Mouse (Mus musculus): ENCODE measurements around the gene Gm4756. TPM values are rescaled to one million over a fixed set of nuclear protein-coding genes. Genes with fewer than 3 reads are reported as not detected.
A peak's percentile ranks its signal among the peaks of the same experiment; 100 is the strongest.
"Not testable (repeated sequence)": the region's sequence is repeated elsewhere in the genome, so short reads cannot be mapped to it uniquely, and the experiment has no call there.

Gm4756 gene
- not detected in 2 replicates for polyA plus RNA-seq (2015; fragmentation: Nextera tagmentation; extraction: Ambion mirVana)

DNA sequence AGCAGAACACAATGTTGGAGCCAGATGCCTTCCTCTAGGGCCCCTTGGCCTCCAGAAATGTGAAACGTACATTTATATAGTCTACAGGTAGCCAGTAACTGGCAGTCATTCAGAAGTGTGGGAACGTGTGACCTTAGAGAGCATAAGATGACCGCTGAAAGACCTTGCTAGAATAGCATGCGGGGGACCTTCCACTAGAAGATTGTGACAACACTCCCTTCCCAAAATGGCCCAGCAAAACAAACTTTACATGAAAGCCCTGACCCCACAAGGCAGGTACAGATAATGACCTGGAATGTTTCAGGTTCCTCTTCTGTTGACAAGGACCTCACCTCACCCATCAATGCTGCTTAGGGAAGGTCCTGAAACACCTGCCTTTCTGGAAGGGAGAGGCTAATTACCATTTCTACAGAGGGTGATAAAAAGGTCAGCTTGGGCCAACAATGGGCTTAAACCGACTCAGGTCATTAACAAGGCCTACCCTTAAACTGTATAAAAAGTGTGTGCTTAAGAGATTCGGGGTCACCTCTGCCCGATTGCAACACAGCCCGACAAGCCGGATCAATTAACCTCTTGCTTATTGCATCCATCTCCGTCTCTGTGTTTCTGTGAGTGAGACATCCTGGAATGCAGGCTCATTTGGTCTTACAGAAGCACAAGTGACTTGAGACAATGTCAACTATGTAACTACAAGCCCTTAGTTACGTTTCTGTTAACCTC, at the start of gene Gm4756:
Gene Gm4756 (minus strand): TSS at position 51 of the 720 bp plus-strand sequence.
- no peaks in the 10 kb centered on the region for H3K27me3 ChIP-seq (ENCODE audit: control insufficient read depth, insufficient read depth, low read depth, low read length)
- no peak within 1 kb of the TSS for H3K9ac ChIP-seq (ENCODE audit: low read length)
- WGBS = 66% methylated on average over 11 of the region's 11 CpGs
- no peak for ATAC-seq (ENCODE audit: low read depth)
- no peak within 1 kb of the TSS for H3K4me2 ChIP-seq (ENCODE audit: low read depth, low read length)
- H3K9me3 ChIP-seq (ENCODE audit: control insufficient read depth, low read length) = no peaks in the 10 kb centered on the region
- H3K27ac ChIP-seq (ENCODE audit: low read length) = no peak within 1 kb of the TSS
- H3K4me1 ChIP-seq (replicated peaks; ENCODE audit: control insufficient read depth, insufficient read depth, low read length) = no peaks in the 10 kb centered on the region
- H3K36me3 ChIP-seq (ENCODE audit: control insufficient read depth, insufficient read depth, low read length) = peaks cover 2% of the 10 kb centered on the region
- H3K4me3 ChIP-seq (ENCODE audit: low read length) = no peak within 1 kb of the TSS

DNA sequence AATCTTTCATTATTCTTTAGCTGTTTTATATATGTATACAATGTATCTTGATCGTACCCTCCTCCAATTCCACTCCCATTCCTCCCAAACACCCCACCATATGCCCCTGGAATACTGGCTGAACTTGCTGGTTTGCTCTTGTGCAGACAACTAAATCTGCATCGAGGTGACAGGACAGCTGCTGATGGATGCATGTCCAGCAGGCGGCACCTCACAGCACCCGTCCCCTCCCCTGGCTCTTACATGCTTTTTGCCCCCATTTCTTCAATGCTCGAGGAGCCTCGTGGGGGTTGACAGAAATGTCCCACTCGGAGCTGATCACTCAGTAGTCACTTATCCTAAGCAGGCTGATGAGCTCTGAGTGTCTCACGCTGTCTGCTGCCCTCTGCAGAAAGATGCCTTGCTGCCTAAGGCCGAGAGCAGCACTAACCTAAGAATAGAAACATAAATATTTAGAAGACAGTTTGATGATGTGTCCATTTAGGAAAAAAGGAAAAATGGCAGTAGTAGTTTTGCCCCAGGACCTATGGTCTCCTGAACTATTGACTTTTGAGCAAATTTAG, 45.5 kb upstream of the Gm4756 start:
- no peak overlapping the region for H3K9ac ChIP-seq (ENCODE audit: low read length)
- H3K9me3 ChIP-seq (ENCODE audit: control insufficient read depth, low read length) = no peaks in the 10 kb centered on the region
- ATAC-seq (ENCODE audit: low read depth) = peak; percentile 69

DNA sequence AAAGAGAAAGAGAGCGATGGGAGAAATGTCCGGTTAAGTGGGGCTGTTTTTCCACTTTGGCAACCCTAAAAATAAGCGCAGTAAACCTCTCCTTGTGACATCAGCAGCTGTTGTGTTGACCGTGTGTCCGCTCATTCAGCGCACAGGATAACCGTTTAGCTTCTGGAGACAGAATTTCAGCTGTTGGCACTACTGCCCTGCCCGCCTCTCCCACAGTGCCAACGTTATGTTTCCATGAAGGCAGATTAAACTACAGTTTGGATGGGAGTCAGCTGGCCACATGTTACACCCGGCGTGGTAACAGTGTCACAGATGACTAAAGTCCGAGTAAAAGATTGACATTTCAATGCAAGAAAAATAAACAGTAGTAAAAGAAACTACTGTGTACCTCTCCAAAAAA, 45.0 kb upstream of the Gm4756 start:
- no peaks in the 10 kb centered on the region for H3K27me3 ChIP-seq (ENCODE audit: control insufficient read depth, insufficient read depth, low read depth, low read length)
- H3K36me3 ChIP-seq (ENCODE audit: control insufficient read depth, insufficient read depth, low read length) = no peaks in the 10 kb centered on the region
- no peak for ATAC-seq (ENCODE audit: low read depth)
- no peak overlapping the region for H3K4me2 ChIP-seq (ENCODE audit: low read depth, low read length)
- H3K4me1 ChIP-seq (replicated peaks; ENCODE audit: control insufficient read depth, insufficient read depth, low read length) = 0 out of 2 replicates have a peak, but pooled peaks cover 3% of the 10 kb centered on the region
- no peak overlapping the region for H3K9ac ChIP-seq (ENCODE audit: low read length)
- no peaks in the 10 kb centered on the region for H3K9me3 ChIP-seq (ENCODE audit: control insufficient read depth, low read length)
- H3K4me3 ChIP-seq (ENCODE audit: low read length) = no peak overlapping the region
- H3K27ac ChIP-seq (ENCODE audit: low read length) = no peak overlapping the region
- 54% methylated on average over 12 of the region's 12 CpGs for WGBS

More for the DNA sequence above, 45.5 kb upstream of the Gm4756 start:
- Histone ChIP-seq H3K36me3 (ENCODE audit: control insufficient read depth, insufficient read depth, low read length) (no peaks in the 10 kb centered on the region), H3K4me1 (replicated peaks; ENCODE audit: control insufficient read depth, insufficient read depth, low read length) (0 out of 2 replicates have a peak, but pooled peaks cover 3% of the 10 kb centered on the region), H3K4me3 (ENCODE audit: low read length) (no peak overlapping the region), H3K4me2 (ENCODE audit: low read depth, low read length) (peak overlapping the region; percentile 38; the same call in 1 of the 2 replicates), H3K27me3 (ENCODE audit: control insufficient read depth, insufficient read depth, low read depth, low read length) (no peaks in the 10 kb centered on the region), H3K27ac (ENCODE audit: low read length) (no peak overlapping the region)
- WGBS = 24% methylated on average over 9 of the region's 9 CpGs

DNA sequence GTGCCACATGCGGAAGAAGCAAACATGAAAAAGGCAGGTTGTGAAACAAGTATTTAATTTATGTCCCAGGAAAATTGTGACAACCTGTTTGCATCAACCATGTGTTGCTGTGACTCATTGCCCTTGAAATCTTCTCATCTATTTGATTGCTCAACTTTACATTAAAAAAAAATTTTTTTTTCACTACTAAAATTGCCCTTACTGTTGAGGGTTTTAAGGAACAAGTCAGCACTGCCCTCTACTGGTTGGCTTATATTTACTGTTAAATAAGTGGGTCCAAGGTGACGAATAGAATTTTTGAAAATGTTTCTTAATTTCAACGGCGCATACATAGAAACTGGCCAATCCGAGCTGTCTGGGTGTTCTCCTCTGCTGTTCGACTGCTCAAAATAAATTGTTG, 44.4 kb upstream of the Gm4756 start:
- no peaks in the 10 kb centered on the region for H3K9me3 ChIP-seq (ENCODE audit: control insufficient read depth, low read length)
- H3K4me1 ChIP-seq (replicated peaks; ENCODE audit: control insufficient read depth, insufficient read depth, low read length) = 0 out of 2 replicates have a peak, but pooled peaks cover 3% of the 10 kb centered on the region
- H3K4me2 ChIP-seq (ENCODE audit: low read depth, low read length) = no peak overlapping the region
- no peak overlapping the region for H3K9ac ChIP-seq (ENCODE audit: low read length)
- ATAC-seq (ENCODE audit: low read depth) = peak; percentile 28; the same call in 1 of the 2 replicates
- no peaks in the 10 kb centered on the region for H3K36me3 ChIP-seq (ENCODE audit: control insufficient read depth, insufficient read depth, low read length)
- no peak overlapping the region for H3K27ac ChIP-seq (ENCODE audit: low read length)
- no peak overlapping the region for H3K4me3 ChIP-seq (ENCODE audit: low read length)
- H3K27me3 ChIP-seq (ENCODE audit: control insufficient read depth, insufficient read depth, low read depth, low read length) = no peaks in the 10 kb centered on the region
- WGBS = 30% methylated on average over 6 of the region's 6 CpGs

DNA sequence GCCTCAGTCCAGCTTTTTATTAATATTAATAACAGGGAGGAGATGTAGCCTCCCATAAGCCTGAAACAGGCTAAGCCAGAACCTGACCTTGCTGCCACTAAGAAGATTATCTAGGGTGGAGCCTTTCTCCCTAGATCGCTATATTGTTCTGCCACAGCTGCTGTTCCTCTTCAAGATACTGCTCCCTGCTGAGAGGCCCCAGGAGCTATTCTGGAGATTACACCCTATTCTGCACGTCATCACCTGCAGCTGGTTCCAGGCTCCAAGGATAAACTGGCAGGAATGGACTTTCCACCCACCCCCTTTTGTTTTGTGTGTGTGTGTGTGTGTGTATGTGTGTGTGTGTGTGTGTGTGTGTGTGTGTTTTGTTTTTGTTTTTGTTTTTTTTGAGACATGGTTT, 38.8 kb upstream of the Gm4756 start:
- not testable (repeated sequence) for H3K4me1 ChIP-seq (replicated peaks; ENCODE audit: control insufficient read depth, insufficient read depth, low read length); H3K4me2 ChIP-seq (ENCODE audit: low read depth, low read length); H3K27me3 ChIP-seq (ENCODE audit: control insufficient read depth, insufficient read depth, low read depth, low read length); H3K4me3 ChIP-seq (ENCODE audit: low read length); H3K36me3 ChIP-seq (ENCODE audit: control insufficient read depth, insufficient read depth, low read length); H3K27ac ChIP-seq (ENCODE audit: low read length); H3K9ac ChIP-seq (ENCODE audit: low read length); ATAC-seq (ENCODE audit: low read depth); H3K9me3 ChIP-seq (ENCODE audit: control insufficient read depth, low read length)
- WGBS = 56% methylated on average over 2 of the region's 2 CpGs

DNA sequence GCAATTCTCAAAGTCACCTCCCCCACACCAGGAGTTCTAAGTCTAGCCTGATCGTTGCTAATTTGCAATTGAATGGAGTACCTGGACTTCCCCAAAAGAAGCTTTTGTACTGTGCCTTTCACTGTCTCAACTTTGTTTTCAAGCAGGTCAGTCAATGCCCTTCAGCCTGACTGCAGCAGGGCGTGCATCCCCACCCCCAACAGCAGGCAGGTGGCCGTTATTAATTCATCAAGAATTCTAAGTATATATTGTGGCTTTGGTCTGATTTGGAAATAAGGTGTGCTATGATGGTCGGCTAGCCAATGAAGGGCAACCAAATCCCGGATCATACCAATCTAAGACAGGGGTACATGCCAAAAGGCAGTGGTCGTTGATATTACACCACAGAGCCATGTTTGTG, 38.3 kb upstream of the Gm4756 start:
- ATAC-seq (ENCODE audit: low read depth); H3K27ac ChIP-seq (ENCODE audit: low read length): not testable (repeated sequence)

DNA sequence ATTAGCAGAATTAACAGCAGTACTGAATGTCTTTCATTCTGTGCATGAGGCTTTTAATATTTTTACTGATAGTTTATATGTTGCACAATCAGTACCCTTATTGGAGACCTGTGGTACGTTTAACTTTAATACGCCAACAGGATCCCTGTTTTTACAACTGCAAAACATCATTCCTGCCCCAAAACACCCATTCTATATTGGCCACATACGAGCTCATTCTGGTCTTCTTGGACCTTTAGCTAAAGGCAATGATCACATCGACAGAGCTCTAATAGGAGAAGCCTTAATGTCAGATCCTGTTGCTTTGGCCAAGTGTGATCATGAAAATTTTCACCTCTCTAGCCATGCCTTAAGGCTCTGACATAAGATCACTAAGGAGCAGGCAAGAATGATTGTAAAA, 37.1 kb upstream of the Gm4756 start:
- 70% methylated on average over 4 of the region's 4 CpGs for WGBS
- not testable (repeated sequence) for H3K27me3 ChIP-seq (ENCODE audit: control insufficient read depth, insufficient read depth, low read depth, low read length); H3K36me3 ChIP-seq (ENCODE audit: control insufficient read depth, insufficient read depth, low read length); H3K9ac ChIP-seq (ENCODE audit: low read length); H3K4me3 ChIP-seq (ENCODE audit: low read length); H3K9me3 ChIP-seq (ENCODE audit: control insufficient read depth, low read length); H3K4me2 ChIP-seq (ENCODE audit: low read depth, low read length); ATAC-seq (ENCODE audit: low read depth); H3K27ac ChIP-seq (ENCODE audit: low read length); H3K4me1 ChIP-seq (replicated peaks; ENCODE audit: control insufficient read depth, insufficient read depth, low read length)

More for the DNA sequence above, 38.3 kb upstream of the Gm4756 start:
- H3K4me1 ChIP-seq (replicated peaks; ENCODE audit: control insufficient read depth, insufficient read depth, low read length); H3K9ac ChIP-seq (ENCODE audit: low read length); H3K27me3 ChIP-seq (ENCODE audit: control insufficient read depth, insufficient read depth, low read depth, low read length); H3K4me2 ChIP-seq (ENCODE audit: low read depth, low read length); H3K4me3 ChIP-seq (ENCODE audit: low read length); H3K36me3 ChIP-seq (ENCODE audit: control insufficient read depth, insufficient read depth, low read length); H3K9me3 ChIP-seq (ENCODE audit: control insufficient read depth, low read length): not testable (repeated sequence)
- 49% methylated on average over 6 of the region's 6 CpGs for WGBS

DNA sequence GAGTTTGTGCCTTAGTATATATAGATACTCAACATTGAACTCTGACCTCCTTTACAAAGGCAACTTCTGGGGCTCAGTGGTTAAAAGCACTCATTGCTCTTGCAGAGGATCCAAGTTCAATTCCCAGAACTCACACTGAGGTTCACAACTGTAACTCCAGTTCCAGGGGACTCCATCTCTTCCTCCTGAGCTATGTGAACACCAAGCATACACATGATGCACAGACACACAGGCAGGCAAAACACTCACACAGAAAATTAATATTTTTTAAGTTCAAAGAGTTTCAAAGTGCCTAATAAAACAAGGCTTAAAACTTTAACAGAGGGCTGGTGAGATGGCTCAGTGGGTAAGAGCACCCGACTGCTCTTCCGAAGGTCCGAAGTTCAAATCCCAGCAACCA, 34.2 kb upstream of the Gm4756 start:
- no peaks in the 10 kb centered on the region for H3K4me1 ChIP-seq (replicated peaks; ENCODE audit: control insufficient read depth, insufficient read depth, low read length)
- H3K27me3 ChIP-seq (ENCODE audit: control insufficient read depth, insufficient read depth, low read depth, low read length) = no peaks in the 10 kb centered on the region
- H3K36me3 ChIP-seq (ENCODE audit: control insufficient read depth, insufficient read depth, low read length) = no peaks in the 10 kb centered on the region
- ATAC-seq (ENCODE audit: low read depth) = no peak
- no peaks in the 10 kb centered on the region for H3K9me3 ChIP-seq (ENCODE audit: control insufficient read depth, low read length)
- no peak overlapping the region for H3K9ac ChIP-seq (ENCODE audit: low read length)
- 85% methylated on average over 3 of the region's 3 CpGs for WGBS
- H3K27ac ChIP-seq (ENCODE audit: low read length) = no peak overlapping the region
- H3K4me2 ChIP-seq (ENCODE audit: low read depth, low read length) = no peak overlapping the region
- H3K4me3 ChIP-seq (ENCODE audit: low read length) = no peak overlapping the region

DNA sequence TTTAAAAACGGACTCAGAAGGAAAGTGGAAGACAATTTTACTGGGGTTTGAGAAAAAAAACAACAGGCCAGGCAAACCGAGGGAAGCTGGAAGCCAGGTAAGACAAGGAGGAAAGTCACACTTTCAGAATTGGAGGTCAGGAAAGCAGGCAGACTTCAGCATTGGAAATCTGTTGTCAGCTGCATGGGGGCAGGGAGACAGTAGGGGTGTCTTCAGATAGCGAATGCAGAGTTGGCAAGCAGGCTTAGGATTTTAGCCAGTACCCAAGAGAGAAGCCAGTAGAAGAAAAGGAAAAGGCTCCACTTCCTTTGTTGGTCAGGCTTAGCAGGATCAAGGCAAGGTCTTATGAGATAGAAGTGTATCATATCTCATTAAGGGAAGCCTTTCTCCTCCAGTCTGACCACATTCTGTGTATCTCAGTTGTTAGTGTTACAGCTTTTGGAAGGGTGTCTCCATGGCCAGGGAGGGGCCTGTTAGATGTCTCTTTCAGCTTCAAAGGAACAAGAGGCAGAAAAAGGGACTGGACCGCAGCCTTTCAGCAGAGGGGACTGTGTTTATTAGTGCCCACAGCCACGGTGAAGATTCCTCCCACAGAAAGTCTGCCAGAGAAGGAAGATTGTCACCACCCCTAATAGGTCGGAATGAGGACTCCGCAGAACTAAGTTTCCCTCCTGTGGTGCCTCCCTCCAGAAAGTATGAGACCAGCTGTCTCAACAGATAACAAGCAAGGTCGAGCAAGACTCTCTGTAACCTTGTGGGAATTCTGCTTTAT, 33.2 kb upstream of the Gm4756 start:
- no peaks in the 10 kb centered on the region for H3K36me3 ChIP-seq (ENCODE audit: control insufficient read depth, insufficient read depth, low read length)
- WGBS = 53% methylated on average over 8 of the region's 8 CpGs
- ATAC-seq (ENCODE audit: low read depth) = no peak
- no peak overlapping the region for H3K9ac ChIP-seq (ENCODE audit: low read length)
- no peak overlapping the region for H3K4me3 ChIP-seq (ENCODE audit: low read length)
- no peaks in the 10 kb centered on the region for H3K9me3 ChIP-seq (ENCODE audit: control insufficient read depth, low read length)
- no peak overlapping the region for H3K27ac ChIP-seq (ENCODE audit: low read length)
- no peaks in the 10 kb centered on the region for H3K27me3 ChIP-seq (ENCODE audit: control insufficient read depth, insufficient read depth, low read depth, low read length)
- no peak overlapping the region for H3K4me2 ChIP-seq (ENCODE audit: low read depth, low read length)
- H3K4me1 ChIP-seq (replicated peaks; ENCODE audit: control insufficient read depth, insufficient read depth, low read length) = no peaks in the 10 kb centered on the region
